Mouse (Mus musculus): ENCODE measurements at regions not wholly inside any gene's neighbourhood (a gene's known extent, or its start where the extent isn't known, plus 50 kb on each side); places are given as distances from the start of the nearest gene placed in this dataset.

- TF ChIP-seq POLR2A (IDR thresholded peaks at IDR 0.05; ENCODE audit: borderline replicate concordance, low read depth, low read length) (no peak), CTCF (IDR thresholded peaks at IDR 0.05; ENCODE audit: low read depth, low read length) (no peak)
These were observed 114.8 kb upstream of the 2610301B20Rik start for GRCm38 (mm10) chr4:10759491-10759890.
